Mouse (Mus musculus) liver, adult 2 months (tissue): ENCODE data around the gene Gm884. TPM values are rescaled to one million over a fixed set of nuclear protein-coding genes. Genes with fewer than 3 reads are reported as not detected.

Experiments used
- DNase-seq: peaks from one replicate; pipeline ENCODE4 v3.0.0-alpha.2; 2011; ENCODE audit warnings: low read depth, low spot score; ENCODE audit errors: extremely low read depth
- H3K27ac ChIP-seq: fragments of 200-500 bp; replicated peaks from 2 replicates; pipeline ENCODE4 v1.5.1; 2012; ENCODE audit warnings: low read depth, mild to moderate bottlenecking, control low read depth, inconsistent platforms, low read length; ENCODE audit not compliant: insufficient read depth
- H3K27me3 ChIP-seq: fragments of 200-500 bp; 2 replicates; pipeline ENCODE4 v1.6.1; 2012; ENCODE audit warnings: mild to moderate bottlenecking, moderate library complexity, low read length, inconsistent platforms; ENCODE audit not compliant: control insufficient read depth, insufficient read depth
- H3K36me3 ChIP-seq: fragments of 200-500 bp; 2 replicates; pipeline ENCODE4 v1.6.1; 2012; ENCODE audit warnings: low read length, inconsistent platforms; ENCODE audit not compliant: control insufficient read depth, insufficient read depth
- H3K4me1 ChIP-seq: fragments of 200-500 bp; 2 replicates; pipeline ENCODE4 v1.6.1; 2011; ENCODE audit warnings: low read length; ENCODE audit not compliant: control insufficient read depth, insufficient read depth
- H3K4me3 ChIP-seq: fragments of 200-500 bp; 2 replicates; pipeline ENCODE4 v1.5.1; 2011; ENCODE audit warnings: low read depth, mild to moderate bottlenecking, control low read depth, low read length, moderate library complexity; ENCODE audit not compliant: insufficient read depth
- H3K79me2 ChIP-seq: fragments of 200-500 bp; 2 replicates; pipeline ENCODE4 v1.6.1; 2012; ENCODE audit warnings: inconsistent platforms, mild to moderate bottlenecking, low read length, moderate library complexity; ENCODE audit not compliant: control insufficient read depth, insufficient read depth
- H3K9ac ChIP-seq: fragments of 200-500 bp; 2 replicates; pipeline ENCODE4 v1.6.1; 2012; ENCODE audit warnings: low read depth, mild to moderate bottlenecking, control low read depth, inconsistent platforms, low read length
- CTCF ChIP-seq: fragments of 200-500 bp; IDR thresholded peaks from 2 replicates; pipeline ENCODE4 v1.5.1; 2011; ENCODE audit warnings: low read depth, low read length, control low read depth
- POLR2A ChIP-seq: fragments of 200-500 bp; IDR thresholded peaks from 2 replicates; pipeline ENCODE4 v1.6.1; 2011; ENCODE audit warnings: low read length, control low read depth; ENCODE audit not compliant: insufficient read depth; ENCODE audit errors: extremely low read depth
- WGBS: fragments of 180-500 bp; shearing (Covaris S2); methylation state at CpG from one replicate; pipeline ENCODE4 v1.1.7; 2018; 5-methylcytosine and 5-hydroxymethylcytosine counted together
- polyA plus RNA-seq: library from polyadenylated mRNA; depleted of rRNA; stranded (reverse); fragments of >200 nt; gene quantifications from 2 replicates; pipeline ENCODE4 v1.2.3, GENCODE M21; 2012; rRNA removed
- total RNA-seq: library from RNA; depleted of rRNA; stranded (reverse); fragments of >200 nt; gene quantifications from 2 replicates; pipeline ENCODE4 v1.2.3, GENCODE M21; 2014; rRNA removed

The Gm884 gene
- total and polyA plus RNA-seq, 2 experiments: not detected

DNA sequence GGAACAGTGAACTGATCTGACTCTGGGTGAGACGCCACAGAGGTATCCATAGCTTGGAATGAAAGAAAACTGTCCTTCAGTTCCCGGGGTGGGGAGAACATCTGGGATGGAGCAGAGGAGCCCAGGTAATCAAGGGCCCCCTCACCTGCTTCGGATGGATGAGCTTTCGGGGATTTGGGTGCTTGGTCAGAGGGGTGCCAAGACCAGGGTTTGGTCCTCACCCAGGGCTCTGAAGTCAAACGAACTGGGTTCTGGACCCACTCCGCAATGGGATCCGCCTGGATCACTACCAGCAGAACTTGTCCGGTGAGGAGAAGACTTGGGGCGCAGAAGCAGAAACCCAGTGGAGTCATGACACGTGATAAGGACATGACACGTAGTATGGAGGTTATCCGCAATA is 116.4 kb downstream of the Gm884 start, which contains the start of gene Lrrc37a:
Lrrc37a (minus strand) TSS at position 101 of the 400 bp plus-strand sequence.
- TF ChIP-seq POLR2A (no peak), CTCF (no peak)
- no peak within 1 kb of the TSS for H3K9ac ChIP-seq
- no peaks in the 10 kb centered on the region for H3K4me1 ChIP-seq
- H3K79me2 ChIP-seq: no peaks in the 10 kb centered on the region
- H3K4me3 ChIP-seq: no peak within 1 kb of the TSS
- DNase-seq: no peak
- H3K27ac ChIP-seq: no peak within 1 kb of the TSS
- WGBS: 84% methylated on average over 12 of the region's 12 CpGs
- no peaks in the 10 kb centered on the region for H3K36me3 ChIP-seq
- no peaks in the 10 kb centered on the region for H3K27me3 ChIP-seq

Other genes starting within 250 kb of the Gm884 start
- gene Plekhm1, start 208.5 kb downstream of the Gm884 start, total RNA-seq: 3.5 and 6.0 TPM in 2 replicates
- 8.0 and 9.8 TPM in 2 replicates for gene Plekhm1, start 208.5 kb downstream of the Gm884 start, polyA plus RNA-seq
- not detected in 2 replicates for gene Lrrc37a, start 116.5 kb downstream of the Gm884 start, total RNA-seq
- not detected in 2 replicates for gene Lrrc37a, start 116.5 kb downstream of the Gm884 start, polyA plus RNA-seq
- gene Lyzl6, start 17.8 kb upstream of the Gm884 start, total RNA-seq: not detected in 2 replicates
- not detected in 2 replicates for gene Lyzl6, start 17.8 kb upstream of the Gm884 start, polyA plus RNA-seq
- gene Rprml, start 28.4 kb upstream of the Gm884 start, total RNA-seq: not detected in 2 replicates
- not detected in 2 replicates for gene Rprml, start 28.4 kb upstream of the Gm884 start, polyA plus RNA-seq
- 52.8 and 55.0 TPM in 2 replicates for gene Gosr2, start 76.8 kb upstream of the Gm884 start, total RNA-seq
- gene Gosr2, start 76.8 kb upstream of the Gm884 start, polyA plus RNA-seq: 70.2 and 77.8 TPM in 2 replicates
- gene Wnt9b, start 128.7 kb upstream of the Gm884 start, total RNA-seq: 0.34 and 0.65 TPM in 2 replicates
- gene Wnt9b, start 128.7 kb upstream of the Gm884 start, polyA plus RNA-seq: 0.44 and 0.91 TPM in 2 replicates
- gene Wnt3, start 153.0 kb upstream of the Gm884 start, total RNA-seq: not detected in 2 replicates
- not detected in 2 replicates for gene Wnt3, start 153.0 kb upstream of the Gm884 start, polyA plus RNA-seq